Mouse (Mus musculus) CH12F3 (cell line): Measurements from ENCODE around the gene Fmod.

Source experiments
- in situ Hi-C: fragments of 300-500 bp; cut with MboI; formaldehyde crosslinking; loops from 2 replicates; pipeline ENCODE4 v1.14.3; 2020; ENCODE audit warnings: low sequenced_read_pairs

Gene Fmod

GRCm38 (mm10) chr1:134055058-134055457 lies 18.0 kb downstream of the Fmod start:
- in situ Hi-C loops, result loop anchor here (5.0 kb wide), 1 partner anchor 47 kb away; no protein-coding TSS in a partner anchor

- in situ Hi-C loops, result loop anchor here (5.0 kb wide), 1 partner anchor 47 kb away; no protein-coding TSS in a partner anchor
Observed at GRCm38 (mm10) chr1:134055666-134056245, 18.7 kb downstream of the Fmod start.

- in situ Hi-C loops, result loop anchor here (5.0 kb wide), 1 partner anchor 46 kb away; no protein-coding TSS in a partner anchor
Observed at GRCm38 (mm10) chr1:134056285-134056684, 19.2 kb downstream of the Fmod start.

- in situ Hi-C loops, result loop anchor here (5.0 kb wide), 1 partner anchor 45 kb away; no protein-coding TSS in a partner anchor
Observed at GRCm38 (mm10) chr1:134057736-134058135, 20.7 kb downstream of the Fmod start.

GRCm38 (mm10) chr1:134058870-134059269 lies 21.8 kb downstream of the Fmod start:
- in situ Hi-C loops, result loop anchor here (5.0 kb wide), 1 partner anchor 43 kb away; no protein-coding TSS in a partner anchor

- in situ Hi-C loops, result loop anchor here (5.0 kb wide), 1 partner anchor 42 kb away; no protein-coding TSS in a partner anchor
Observed at GRCm38 (mm10) chr1:134059739-134060695, 23.0 kb downstream of the Fmod start.

DNA sequence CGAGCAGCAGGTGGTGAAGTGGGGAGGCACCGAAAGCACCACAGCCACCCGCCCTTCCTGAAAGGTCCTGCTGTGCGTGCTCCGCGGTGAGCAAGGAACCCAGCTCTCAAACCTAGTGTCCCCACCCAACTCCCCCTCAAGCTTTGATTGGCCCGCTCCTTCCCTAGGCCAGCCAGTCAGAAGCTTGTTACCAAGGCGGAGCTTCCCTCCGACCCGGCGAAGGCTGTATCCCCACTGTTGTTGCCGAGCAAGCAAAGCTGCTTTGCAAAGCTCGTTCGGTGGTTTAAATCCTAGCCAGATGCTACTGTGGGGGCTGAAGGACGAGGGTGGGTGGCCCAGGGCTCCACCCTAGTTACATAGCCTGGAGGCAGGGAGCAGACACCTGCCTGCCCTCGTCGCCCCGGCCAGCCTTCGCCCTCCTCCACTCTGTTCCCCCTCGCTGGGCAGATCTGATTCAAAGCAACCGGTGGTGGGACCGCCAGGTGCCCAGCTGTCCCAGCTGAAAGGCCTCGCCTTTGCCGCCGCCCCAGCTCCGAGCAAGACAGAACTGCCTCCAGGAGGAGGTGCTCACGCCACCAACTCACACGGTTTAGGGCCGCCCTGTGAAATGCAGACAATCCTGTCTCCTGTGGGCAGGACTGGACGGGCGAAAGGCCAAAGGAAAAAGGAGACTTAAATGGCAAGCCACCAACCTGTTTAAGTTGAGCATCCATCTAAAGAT lies 24.0 kb downstream of the Fmod start:
- in situ Hi-C loops, result no loop called here

- in situ Hi-C loops, result no loop called here
Observed at GRCm38 (mm10) chr1:134061915-134062314, 24.9 kb downstream of the Fmod start.

DNA sequence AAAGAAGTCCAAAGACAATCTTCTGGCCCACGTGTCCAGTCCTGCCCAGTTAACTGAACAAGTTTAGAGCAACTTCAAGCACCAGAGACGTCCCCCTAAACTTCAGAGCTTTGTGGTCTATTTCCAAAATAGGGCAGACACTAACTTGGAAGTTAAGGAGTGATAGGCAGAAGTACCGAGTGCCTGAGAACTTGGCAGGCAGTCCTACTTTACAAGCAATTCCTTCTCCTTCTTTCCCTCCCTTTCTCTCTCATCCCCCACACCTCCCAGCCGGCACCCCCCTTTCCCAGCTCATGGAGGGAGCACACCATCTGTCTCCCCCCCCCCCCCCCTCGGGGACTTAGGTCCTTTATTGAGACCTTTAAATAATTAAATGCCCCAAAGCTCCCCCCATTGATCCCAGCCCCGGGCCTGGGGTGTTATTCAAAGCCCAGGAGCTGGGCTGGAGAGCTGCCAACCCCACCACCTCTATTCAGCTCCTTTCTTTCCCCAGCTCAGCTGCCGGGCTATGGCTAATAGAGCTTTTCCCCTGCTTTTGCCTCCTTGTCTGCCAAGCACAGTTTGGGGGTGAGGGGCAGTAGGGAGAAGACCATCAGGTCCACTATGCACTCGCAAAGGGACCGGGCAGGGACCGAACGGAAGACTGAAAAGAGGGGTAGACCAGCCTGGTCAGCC lies 25.5 kb downstream of the Fmod start:
- in situ Hi-C loops, result no loop called here

DNA sequence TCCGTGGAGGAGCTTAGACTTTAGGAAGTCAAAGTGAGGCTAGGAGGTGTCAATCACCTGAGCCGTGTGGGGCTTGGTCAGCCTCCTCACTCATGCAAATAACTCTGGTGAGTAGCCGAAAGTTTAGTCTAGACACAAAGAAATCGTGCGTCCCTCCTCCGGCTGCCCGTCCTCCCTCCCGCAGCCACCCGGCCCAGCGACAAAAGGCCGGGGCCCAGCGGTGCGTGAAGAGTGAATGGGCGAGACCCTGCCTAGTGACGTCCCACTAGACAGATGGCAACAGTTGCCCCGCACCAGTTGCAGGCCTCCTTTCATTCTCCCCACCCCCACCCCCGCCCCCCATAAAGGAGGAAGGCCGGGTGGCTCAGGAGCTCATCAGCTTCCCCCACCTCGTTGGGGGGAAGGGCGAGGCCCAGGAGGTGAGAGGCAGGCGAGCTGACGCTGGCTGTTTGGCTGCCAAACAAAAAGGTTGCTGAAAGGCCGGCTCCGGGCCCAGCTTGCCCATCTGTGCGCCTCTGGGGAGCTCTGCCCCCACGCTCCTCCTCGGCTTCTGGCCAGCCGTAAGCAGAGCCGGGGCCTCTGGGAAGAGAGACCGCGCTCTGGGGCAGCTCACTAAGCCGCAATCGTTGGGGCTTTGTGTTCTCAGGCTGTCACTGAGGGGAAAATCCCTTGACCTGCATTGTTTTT lies 26.2 kb downstream of the Fmod start:
- in situ Hi-C loops, result no loop called here

- in situ Hi-C loops, result no loop called here
Observed at GRCm38 (mm10) chr1:134063773-134064125, 26.7 kb downstream of the Fmod start.

- in situ Hi-C loops, result no loop called here
Observed at GRCm38 (mm10) chr1:134064296-134064831, 27.3 kb downstream of the Fmod start.

GRCm38 (mm10) chr1:134065241-134065809 lies 28.3 kb downstream of the Fmod start:
- in situ Hi-C loops, result no loop called here

DNA sequence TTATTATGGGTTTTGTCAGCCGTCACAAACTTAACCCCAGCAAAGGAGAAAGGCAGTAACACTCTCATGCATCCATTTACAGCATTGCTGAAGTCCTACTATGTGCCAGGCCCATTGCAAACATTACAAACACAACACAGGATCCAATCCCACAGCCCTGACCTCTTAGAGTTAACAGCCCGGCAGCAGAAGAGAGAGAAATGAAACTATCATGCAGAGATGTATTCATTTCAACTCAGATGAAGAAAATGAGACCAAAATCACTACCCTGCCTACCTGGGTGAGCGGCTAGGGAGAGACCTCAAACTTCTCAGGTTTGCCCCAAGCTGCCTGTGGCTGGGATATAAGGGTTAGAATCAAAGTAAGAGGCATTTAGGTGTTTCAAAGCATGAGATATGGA lies 29.5 kb downstream of the Fmod start:
- in situ Hi-C loops, result no loop called here

- in situ Hi-C loops, result no loop called here
Observed at GRCm38 (mm10) chr1:134067143-134067619, 30.1 kb downstream of the Fmod start.

DNA sequence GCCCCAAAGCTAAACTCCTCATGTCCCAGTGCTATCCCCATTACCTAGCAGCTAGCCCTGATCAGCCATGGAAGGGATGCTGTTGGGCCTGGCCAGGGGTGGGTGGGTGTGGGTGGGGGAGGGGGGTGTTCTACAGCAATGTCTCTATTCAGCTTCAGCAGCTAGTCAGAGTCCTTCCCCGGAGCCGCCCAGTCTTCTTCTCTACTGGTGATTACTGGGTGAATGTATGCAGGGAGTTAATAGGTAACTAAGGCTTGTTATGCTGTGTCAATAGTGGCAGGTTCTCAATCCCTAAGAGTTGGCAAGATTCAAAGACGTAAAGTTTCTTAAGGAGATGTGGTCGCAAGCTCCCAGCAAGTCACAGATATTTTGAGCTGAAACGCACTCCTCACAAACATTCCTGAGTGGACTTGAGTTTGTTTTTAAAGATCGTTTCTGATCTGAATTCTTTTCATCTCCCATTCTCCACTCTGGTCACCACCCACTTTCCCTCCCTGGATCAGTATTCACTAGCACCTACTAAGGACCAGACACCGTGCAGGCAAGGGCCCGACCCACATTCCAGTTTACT lies 33.1 kb downstream of the Fmod start:
- in situ Hi-C loops, result no loop called here

DNA sequence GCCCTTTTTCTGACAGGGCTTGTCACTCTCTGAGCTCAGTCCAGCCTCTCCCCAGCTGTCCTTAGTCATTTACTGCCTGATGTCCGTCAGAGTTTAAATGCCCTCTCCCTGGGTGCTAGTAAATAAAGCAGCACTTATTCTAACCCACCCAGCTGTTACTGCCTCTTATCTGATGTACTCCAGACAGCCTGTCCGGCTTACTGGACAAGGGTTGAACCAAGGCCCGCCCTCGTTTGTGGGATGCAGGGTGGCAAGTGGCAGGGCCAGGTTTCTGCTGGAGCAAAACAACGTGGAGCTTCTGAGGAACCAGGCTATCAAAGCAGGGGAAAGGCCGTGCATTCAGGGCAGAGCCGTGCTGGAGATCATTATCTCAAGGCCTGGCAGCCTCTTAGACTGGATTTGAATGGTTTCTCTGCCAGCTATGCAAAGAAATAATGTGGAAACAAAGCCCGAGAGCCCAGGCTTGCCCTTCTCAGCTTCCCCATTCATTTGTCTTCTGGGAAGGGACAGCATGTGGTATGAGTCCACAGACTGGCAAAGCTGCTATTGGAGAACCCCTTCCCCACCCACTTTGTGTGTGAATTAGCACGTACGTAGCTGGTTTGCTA lies 34.5 kb downstream of the Fmod start:
- in situ Hi-C loops, result no loop called here

DNA sequence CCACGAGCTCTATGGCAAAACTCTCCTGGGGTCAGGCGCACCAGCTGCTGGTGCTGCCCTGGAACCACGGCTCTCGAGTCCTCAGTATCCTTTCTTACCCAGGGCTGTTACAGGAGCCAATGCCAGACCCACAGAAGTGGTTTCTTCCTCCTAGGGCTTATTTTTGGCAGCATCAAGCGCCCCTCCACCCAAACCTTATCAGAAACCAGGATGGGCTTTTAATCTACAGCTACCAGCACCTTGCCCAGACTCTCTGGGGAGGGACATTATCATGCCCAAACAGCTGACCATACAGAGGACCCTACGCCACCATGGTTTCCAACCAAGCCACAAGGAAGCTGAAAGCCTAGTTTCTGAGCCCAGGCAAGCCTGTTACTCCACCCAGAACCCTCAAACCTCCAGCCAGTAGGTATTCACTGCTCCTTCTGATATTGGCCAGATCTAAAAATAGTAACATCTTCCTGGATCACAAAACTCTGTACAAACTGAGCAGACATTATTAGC lies 36.1 kb downstream of the Fmod start:
- in situ Hi-C loops, result no loop called here
